Mouse (Mus musculus): ENCODE data around the gene Gsk3b. TPM values are rescaled to one million over a fixed set of nuclear protein-coding genes. Genes with fewer than 3 reads are reported as not detected.

The Gsk3b gene
- total RNA-seq, 2 experiments from 2014 or later, result 77.3 to 86.8 TPM

DNA sequence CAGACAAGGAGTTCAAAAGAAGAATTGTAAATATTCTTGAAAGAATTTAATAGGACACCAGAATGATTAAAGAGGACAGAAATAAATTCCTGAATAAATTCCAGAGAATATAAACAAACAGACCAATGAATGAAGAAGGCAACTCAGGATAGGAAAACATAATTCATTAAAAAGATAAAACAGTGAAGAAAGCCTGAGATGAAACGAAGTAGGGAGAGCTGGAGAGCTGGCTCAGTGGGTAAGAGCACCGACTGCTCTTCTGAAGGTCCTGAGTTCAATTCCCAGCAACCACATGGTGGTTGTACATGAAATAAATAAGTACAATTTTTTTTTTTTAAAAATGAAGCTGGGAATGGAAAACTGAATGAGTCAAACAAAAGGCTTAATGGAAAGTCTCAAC is 185.9 kb downstream of the Gsk3b start:
- no peak for DNase-seq (ENCODE audit: low spot score in 2 of 2)

DNA sequence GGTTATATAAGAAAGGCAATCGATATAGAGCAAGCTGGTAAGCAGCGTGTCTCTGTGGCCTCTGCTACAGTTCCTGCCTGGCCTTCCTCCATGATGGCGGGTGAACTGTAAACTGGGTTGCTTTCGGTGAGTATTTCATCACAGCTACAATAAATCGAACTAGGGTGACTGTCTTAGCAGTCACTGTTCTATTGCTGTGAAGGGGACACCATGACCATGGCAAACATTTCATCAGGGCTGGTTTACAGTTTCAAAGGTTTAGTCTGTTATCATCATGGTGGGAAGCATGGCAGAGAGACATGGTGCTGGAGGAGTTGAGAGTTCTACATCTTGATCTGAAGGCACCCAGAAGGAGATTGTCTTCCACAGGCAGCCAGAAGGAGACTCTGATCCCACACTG is 191.0 kb downstream of the Gsk3b start:
- DNase-seq (ENCODE audit: low spot score in 2 of 2), result no peak

DNA sequence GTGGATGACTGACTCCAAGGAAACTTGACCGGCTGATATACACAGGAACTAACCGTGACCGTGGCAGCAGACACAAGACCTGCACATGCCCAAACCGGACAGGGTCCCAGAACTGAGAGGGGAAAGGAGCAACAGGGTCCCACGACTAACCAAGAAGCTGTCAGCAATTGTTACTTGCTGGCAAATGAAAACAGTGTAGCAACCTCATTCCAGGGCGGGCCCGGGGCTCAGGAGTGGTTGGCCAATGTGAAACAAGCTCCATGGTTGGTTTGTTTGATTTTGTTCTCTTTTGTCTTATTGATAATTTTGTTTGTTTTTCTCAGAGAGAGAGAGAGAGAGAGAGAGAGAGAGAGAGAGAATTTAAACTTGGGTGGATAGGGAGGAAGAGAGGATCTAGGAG is 192.2 kb downstream of the Gsk3b start:
- DNase-seq (ENCODE audit: low spot score in 2 of 2), result no peak

GRCm38 (mm10) chr16:38282559-38283160 is 193.9 kb downstream of the Gsk3b start:
- no peak for DNase-seq (ENCODE audit: low spot score in 2 of 2)

DNA sequence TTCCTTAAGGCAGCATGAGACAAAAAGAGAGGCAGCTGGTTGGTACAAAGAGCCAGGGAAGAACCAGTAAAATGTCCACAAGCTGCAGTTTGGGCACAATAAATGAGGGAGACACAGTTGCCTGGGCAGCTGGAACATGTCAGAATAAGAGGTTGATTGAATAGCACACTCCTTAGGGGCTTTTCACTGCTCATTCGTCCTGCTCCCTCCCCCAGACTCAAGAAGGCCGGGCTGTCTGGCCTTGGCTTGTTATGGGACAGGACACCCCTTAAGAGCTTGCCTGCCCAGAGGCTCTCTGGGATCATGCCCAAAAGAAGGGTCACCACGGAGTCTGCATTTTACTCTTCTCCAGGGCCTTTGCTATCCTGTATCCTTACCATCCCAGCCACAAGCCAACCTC is 194.5 kb downstream of the Gsk3b start:
- DNase-seq (ENCODE audit: low spot score in 2 of 2), result no peak

DNA sequence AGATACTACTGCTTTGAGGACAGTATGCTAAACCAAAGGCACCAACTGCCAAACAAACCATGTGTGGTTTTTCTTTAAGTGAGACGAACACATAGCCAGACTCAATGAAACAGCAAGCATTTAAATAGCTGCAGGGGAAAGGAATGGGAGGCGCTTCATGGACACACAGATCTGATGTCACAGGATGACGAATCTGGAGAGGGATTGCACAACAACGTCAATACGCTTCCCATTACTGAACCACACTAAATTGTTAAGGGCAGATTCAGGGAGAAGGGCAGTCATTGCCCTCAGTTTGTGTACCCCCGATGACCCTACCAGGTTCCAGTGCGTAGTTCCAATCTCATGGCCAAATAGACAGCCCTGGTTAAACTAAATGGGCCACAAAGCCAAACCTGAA is 197.0 kb downstream of the Gsk3b start:
- no peak for DNase-seq (ENCODE audit: low spot score in 2 of 2)

DNA sequence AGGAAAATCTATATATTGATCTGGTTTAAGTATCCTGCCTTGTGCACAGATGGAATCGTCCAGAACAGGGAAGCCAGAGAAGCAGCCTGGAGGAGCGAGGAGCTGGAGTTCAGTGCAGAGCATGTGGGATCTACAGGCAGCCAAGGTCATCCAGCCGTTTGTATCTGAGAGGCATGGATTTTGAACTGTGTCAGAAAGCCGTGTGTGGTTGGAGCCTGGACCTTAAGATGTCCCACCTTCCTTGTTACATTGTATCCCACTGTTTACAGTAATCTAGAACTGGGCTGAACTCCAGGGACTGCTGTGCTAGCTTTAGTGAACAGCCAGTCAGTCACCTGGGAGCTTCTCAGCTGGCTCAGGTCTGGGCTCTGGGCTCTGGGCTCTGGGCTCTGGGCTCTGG is 197.7 kb downstream of the Gsk3b start:
- DNase-seq (ENCODE audit: low spot score in 2 of 2), result no peak

- DNase-seq (ENCODE audit: low spot score in 2 of 2), result no peak
Measured at GRCm38 (mm10) chr16:38287357-38287756, 198.6 kb downstream of the Gsk3b start.

DNA sequence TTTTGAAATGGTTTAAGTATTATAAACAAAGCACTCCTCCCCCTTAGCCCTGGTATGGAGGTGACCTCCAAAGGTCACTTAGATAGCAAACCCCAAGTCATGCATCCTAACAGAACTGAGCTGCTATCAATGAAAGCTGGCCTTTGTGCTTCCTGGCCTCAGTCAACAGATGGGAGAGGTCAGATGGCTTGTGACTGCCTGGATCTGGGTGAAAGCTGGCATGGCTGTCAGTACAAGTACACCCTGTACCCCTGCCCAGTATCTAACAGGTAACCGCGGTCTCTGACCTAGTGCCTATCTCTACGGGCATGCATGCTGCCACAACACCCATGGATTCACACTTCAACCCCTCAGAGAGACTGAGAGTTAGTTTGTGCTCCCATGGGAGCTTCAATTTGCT is 199.0 kb downstream of the Gsk3b start:
- DNase-seq (ENCODE audit: low spot score in 2 of 2), result no peak

DNA sequence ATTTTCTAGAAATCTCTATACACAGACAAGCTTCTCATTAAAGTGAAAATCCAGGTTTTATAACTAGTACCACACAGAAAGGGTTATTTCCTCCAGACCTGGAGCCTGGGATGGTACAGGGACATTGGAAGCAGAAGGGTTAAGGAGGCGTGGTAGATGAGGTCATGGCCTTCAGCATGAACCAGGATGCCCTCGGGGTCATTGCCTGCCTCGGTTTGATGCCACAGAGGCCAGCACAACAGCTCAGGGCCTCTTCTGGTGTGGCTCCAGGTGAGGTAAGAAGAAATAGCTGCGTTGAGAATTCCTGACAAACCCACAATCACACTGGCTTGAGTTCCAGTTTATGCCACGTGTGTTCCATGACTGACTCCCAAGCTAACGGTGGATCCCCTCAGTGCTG is 200.1 kb downstream of the Gsk3b start:
- no peak for DNase-seq (ENCODE audit: low spot score in 2 of 2)

DNA sequence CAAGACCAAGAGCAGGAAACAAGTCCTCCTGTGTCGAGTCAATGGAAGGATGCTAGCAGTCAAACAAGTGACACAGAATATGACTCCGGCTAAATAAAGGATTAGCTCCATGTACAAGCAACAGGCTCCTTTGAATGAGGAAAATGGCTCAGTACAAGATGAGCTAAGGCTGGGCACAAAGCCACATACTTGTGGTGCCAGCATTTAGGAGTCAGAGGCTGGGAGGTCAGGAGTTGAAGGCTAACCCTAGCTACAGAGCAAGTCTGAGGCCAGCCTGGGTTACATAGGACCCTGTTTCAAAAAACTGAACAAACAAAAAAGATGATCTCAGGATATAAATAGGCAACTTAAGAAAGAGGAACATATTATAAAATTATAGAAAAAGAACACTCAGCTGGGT is 201.3 kb downstream of the Gsk3b start:
- no peak for DNase-seq (ENCODE audit: low spot score in 2 of 2)

GRCm38 (mm10) chr16:38294685-38295348 is 206.0 kb downstream of the Gsk3b start, which contains the start of gene Nr1i2:
TSS of gene Nr1i2 (minus strand) at chr16:38294824.
- no peak for DNase-seq (ENCODE audit: low spot score in 2 of 2)

- DNase-seq (ENCODE audit: low spot score in 2 of 2), result no peak
Measured at GRCm38 (mm10) chr16:38295349-38295930, 206.6 kb downstream of the Gsk3b start.

Other genes with a start within 250 kb of the Gsk3b start
- gene Gm36028, start 227.9 kb upstream of the Gsk3b start, total RNA-seq (2021), result under 1 TPM; 0.25 to 0.28 TPM
- 100 to 1,000 TPM; 180 to 183 TPM for gene Lrrc58, start 220.6 kb upstream of the Gsk3b start, total RNA-seq (2021)
- 1 to 10 TPM; 1.2 to 1.5 TPM for gene Gpr156, start 172.5 kb upstream of the Gsk3b start, total RNA-seq (2021)
- gene Nr1i2, start 205.8 kb downstream of the Gsk3b start, total RNA-seq (2021), result 1 to 10 TPM in 1 of 2 experiments, under 1 TPM in 1; 0.70 to 4.3 TPM

All from adrenal gland, postnatal 4 days (tissue).